Mouse (Mus musculus) right cerebral cortex, adult 2 months (tissue): ENCODE results near the gene Btrc.
"Not testable (repeated sequence)": the region's sequence is repeated elsewhere in the genome, so short reads cannot be mapped to it uniquely, and the experiment has no call there.

Experiments
- DNase-seq, 2 experiments: peaks; one replicate each; pipeline ENCODE4 v3.0.0; 2021 to 2022; ENCODE audit warnings: low spot score in 2 of 2

Gene Btrc

GRCm38 (mm10) chr19:45363384-45363926 lies at the start of gene Btrc:
TSS of gene Btrc (plus strand) at chr19:45363734.
- peak; percentile 100 for DNase-seq

DNA sequence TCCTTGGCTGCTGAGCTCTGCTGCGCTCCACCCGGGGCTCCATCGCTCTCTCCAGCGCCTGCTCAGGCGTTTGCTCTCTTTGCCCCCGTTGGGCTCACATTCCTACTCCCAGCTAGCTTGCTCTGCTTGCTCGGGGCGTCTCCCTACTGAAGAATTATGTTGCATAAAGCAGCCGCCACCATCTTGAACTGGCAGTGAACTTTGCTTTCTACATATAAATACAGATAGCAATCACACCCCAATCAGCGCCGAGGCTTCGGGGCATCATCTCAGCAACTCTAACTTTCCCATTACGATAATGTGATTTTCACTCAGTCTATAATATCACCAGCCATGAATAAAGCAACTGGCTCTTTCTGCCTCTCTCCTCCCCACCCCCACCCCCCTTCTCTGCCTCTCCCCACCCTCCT lies 46.1 kb upstream of the Btrc start:
- no peak for DNase-seq

DNA sequence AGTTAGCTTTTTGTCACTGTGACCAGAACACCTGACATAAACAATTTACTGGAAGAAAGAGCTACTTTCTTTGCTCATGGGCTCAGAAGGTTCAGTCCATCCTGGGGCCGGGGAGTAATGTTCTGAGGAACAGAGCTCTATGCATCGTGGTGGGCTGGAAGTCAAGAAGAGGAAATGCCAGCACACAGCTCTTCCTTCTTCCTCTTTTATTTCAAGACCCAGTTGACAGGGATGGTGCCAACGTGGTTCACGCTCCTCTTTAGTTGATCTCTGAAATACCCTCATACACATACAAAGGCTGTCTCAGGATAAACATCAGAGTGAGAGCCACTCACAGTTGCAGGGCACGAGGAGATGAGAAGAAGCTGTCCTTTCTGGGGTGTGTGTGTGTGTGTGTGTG lies 42.5 kb upstream of the Btrc start:
- DNase-seq = no peak

DNA sequence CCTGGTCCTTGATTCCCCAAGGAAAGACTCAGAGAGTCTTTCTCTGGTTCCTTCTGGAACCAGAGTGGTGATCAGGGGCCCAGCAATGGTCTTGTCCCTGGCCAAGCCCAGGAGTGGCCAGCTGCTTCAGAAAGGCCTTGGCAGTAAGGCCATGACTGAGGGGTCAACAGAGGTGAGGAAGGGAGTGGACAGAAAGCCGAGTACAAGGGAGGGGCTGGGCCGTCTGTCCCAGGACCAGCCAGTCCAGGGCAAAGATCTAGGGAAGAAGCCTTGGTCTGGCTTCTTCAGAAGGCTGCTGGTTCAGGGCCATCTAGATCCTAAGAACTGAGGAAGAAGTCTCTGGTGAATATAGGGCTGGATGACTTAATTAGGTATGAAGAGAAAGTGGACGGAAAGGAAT lies 34.5 kb upstream of the Btrc start:
- no peak for DNase-seq

DNA sequence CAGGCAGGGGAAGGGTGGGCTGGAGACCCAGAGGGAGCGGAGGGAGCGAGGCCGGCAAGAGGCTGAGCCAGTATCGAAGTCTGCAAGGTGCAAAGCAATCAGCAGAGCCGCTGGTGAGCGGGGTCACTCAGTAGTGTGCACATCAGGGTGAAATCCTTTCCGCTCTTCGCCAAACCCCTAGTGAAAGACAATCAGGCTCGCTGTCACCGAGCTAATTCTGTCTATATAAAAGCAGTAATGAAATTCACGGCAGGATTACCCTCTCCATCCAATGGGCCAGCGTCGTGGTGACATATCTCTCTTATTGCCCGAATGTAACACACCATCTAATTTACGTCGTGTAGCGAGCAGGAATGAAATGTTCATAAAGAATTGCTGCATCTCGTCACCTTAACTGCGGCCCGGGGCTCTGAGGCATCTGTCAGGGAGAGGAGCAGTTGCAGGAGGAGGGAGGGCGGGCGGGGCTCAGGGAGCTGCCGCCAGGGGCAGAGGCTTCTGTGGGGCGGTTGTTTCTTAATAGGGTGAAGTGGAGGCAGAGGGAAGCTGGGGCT lies 33.7 kb upstream of the Btrc start:
- DNase-seq = no peak

GRCm38 (mm10) chr19:45336718-45337117 lies 26.8 kb upstream of the Btrc start:
- no peak for DNase-seq

DNA sequence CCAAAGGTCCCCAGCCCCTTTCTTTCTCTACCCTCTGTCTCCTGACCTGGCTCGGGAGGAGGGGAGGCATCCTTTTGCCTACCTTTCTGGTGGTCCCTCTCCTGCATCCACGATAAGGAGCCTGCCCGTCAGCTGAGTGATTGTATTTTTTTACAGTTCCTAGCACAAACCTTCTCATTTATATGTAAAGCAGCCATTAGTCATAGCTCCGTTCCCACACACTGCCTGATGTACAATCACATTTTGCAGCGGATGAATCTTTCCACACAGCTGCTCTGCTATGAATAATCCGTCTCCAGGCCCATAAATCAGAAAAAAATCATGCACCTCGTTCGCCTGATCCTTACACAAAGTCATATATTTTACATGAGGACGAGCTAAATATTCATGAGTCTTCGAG lies 25.4 kb upstream of the Btrc start:
- DNase-seq = peak; percentile 71

DNA sequence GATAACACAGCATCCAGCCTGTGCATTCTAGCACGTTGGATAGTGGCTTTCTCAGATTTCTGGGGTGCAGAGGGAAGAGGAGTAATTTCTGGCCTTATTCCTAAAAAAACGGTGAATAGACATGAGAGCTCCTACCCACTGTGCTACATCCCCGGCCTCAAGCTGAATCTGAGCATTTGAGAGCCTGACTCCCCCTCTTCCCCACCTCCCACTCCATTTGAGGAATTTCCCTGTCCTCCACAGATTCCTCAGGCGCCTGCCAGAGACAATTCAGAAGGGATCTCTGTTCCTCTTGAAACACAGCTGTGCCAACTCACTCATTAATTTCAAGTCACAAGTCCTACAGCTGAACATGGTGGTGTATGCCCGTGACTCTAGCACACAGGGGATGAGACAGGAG lies 19.6 kb upstream of the Btrc start:
- peak; percentile 47 to 60 for DNase-seq

- no peak for DNase-seq
Observed at GRCm38 (mm10) chr19:45348188-45348587, 15.3 kb upstream of the Btrc start.

DNA sequence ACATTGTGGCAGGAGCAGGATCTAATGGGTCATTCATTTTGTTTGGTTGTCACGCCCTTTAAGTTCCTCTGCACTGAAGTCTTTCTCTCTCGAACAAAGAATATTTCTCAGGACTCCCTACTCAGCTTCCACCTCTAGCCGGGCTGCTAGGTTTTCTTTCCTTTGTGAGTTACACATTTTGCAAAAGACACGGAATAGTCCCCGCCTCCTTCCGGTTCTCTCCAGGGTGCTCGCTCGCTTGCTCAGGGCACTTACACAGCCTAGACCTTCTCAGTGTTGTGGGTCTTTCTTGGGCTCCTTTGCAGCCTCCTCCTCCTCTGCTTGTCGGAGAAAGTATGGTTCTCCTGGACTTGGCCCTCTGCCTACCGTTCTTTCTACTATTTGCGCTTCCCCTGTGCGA lies 13.1 kb upstream of the Btrc start:
- no peak for DNase-seq

- DNase-seq = not testable (repeated sequence)
Observed at GRCm38 (mm10) chr19:45352706-45353105, 10.8 kb upstream of the Btrc start.

DNA sequence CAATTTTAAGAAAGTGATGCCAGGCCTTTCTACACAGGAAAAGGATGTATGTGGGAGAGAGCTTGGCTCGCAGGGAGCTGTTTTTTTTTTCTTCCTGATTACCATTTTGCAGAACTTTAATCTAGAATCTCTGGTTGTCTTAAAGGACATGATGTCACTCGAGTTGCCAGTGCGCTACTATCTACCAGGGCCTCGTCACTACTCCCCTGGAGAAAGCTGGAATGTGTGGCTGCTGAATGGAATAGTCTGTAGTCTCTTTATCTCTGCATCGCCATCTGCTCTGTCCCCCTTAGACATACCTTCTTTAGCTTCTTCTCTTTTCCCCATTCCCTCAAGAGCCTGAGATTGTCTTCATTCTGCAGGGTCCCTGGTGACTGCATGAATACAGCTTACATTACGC lies 7.9 kb upstream of the Btrc start:
- peak in 1 of 2 experiments; percentile 21 for DNase-seq

- not testable (repeated sequence) for DNase-seq
Observed at GRCm38 (mm10) chr19:45356868-45357267, 6.7 kb upstream of the Btrc start.

- DNase-seq = no peak
Observed at GRCm38 (mm10) chr19:45360486-45360885, 3.0 kb upstream of the Btrc start.

DNA sequence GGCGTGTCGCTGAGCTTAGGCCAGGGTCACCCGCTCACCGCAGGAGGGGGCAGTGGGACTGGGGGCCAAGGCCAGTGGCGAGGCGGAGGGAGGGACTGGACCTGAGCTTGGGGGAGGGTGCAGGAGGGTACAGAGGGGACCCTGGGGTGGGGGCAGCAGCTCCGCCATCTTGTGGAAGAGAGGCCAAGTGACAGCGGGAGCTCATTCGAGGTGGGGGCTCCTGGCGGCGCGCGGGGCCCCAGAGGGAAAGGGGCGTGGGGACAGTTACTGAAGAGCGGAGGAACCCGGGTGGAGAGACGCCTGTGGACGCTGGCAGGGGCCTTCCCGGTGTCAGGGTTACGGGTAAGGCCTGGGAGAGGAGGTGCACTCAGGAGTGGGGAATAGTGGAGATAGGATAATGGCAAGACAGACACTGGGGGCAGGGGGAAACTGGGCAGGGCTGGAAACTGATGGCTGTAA lies 428 bp downstream of the Btrc start:
- no peak for DNase-seq

DNA sequence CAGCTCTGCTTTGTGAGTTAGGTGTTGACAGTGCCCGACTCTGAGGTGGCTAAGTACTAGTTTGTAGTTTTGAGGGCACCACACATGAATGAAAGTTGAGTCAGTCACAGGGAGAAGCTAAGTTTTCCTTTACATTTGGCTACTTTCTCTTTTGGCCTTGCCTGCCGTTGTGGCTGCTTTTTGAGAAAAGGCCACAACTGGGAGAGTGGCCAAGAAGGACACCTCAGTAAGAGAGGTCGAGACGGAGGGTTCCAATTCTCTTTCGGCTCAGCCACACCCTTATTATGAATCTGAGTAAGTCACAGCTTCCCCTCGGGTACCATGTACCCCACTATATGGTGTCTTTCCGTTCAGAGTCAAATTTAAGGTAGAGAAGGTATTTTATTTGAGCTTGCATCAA lies 3.1 kb downstream of the Btrc start:
- DNase-seq = no peak

DNA sequence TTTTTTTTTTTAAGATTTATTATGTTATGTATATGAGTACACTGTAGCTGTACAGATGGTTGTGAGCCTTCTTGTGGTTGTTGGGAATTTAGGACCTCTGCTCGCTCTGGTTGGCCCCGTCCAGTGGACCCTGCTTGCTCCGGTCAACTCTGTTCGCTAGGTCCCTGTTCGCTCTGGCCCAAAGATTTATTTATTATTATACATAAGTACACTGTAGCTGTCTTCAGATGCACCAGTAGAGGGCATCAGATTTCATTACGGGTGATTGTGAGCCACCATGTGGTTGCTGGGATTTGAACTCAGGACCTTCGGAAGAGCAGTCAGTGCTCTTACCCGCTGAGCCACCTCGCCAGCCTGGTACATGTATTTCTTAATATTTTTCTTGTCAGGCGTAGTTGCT lies 21.3 kb downstream of the Btrc start:
- not testable (repeated sequence) for DNase-seq

GRCm38 (mm10) chr19:45388551-45388950 lies 25.0 kb downstream of the Btrc start:
- no peak for DNase-seq

- no peak for DNase-seq
Observed at GRCm38 (mm10) chr19:45394078-45394477, 30.5 kb downstream of the Btrc start.

- DNase-seq = no peak
Observed at GRCm38 (mm10) chr19:45411000-45411399, 47.5 kb downstream of the Btrc start.

DNA sequence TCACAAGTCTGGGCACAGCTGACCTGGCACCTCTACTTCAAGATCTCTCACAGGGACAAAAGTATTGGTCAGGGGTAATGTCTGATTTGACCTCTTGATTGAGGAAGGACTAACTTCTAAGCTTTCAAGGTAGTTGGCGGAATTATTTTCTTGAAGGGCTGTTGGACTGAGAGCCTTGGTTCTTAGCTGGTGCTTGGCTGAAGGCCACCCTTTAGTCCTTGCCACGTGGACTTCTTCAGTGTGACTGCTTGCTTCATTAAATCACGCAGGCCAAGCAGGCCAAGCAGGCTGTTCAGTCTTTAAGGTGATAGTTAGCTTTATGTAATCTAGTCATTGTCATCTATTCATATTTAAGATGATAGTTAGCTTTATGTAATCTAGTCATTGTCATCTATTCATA lies 49.2 kb downstream of the Btrc start:
- DNase-seq = no peak

GRCm38 (mm10) chr19:45413966-45414365 lies 50.4 kb downstream of the Btrc start:
- no peak for DNase-seq

DNA sequence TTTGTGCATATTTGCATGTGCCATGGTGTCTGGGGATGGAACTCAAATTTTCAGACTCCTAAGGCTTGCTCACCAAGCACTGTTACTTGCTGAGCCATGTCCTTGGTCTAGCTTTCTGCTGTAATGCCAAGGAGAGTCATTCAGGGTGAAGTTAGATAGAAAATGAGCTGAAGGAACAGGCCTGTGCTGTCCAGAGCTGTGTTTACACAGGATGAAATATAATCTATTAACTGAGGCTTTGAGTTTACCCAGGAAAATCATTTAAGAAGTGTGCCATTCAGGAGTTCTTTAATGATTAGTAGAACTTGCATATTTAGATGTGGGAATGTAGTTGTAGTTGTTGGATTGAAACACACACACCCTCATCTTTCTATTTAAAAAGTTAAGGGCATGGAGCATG lies 54.1 kb downstream of the Btrc start:
- no peak for DNase-seq

- no peak for DNase-seq
Observed at GRCm38 (mm10) chr19:45422276-45422675, 58.7 kb downstream of the Btrc start.
